Mouse (Mus musculus): ENCODE results near the gene Rasa1. TPM values are rescaled to one million over a fixed set of nuclear protein-coding genes. Genes with fewer than 3 reads are reported as not detected.
A peak's percentile ranks its signal among the peaks of the same experiment; 100 is the strongest.

Gene Rasa1
- polyA plus RNA-seq, 1 experiment: 27.3 TPM

DNA sequence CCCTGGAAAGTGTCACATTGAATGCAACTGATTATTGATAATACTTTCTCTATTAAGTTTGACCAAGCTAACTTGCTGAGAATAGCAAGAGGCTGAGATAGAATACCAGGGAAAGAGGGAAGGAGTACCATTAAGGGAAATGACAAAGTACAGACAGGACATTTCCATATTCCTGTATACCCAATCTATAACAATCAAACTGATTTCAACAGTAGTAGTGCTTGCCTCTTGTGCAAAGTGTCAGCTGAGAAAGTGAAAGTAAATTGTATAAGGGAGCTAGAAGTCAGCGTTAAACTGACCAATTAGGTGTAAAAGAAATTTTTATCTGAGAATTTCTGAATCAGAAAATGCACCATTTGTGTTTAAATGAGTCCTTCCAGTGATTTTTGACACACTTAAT, 1.7 kb upstream of the Rasa1 start:
- no peaks in the 10 kb centered on the region for H3K27me3 ChIP-seq (ENCODE audit: control insufficient read depth, insufficient read depth, insufficient read length)
- H3K4me3 ChIP-seq (ENCODE audit: insufficient read depth, poor library complexity, severe bottlenecking): peak overlapping the region; percentile 7
- peaks cover 27% of the 10 kb centered on the region for H3K79me3 ChIP-seq (ENCODE audit: low read depth)
- H3K36me3 ChIP-seq (ENCODE audit: control insufficient read depth, insufficient read depth): no peaks in the 10 kb centered on the region
- H3ac ChIP-seq (ENCODE audit: control insufficient read depth, insufficient read length, low read depth): no peak overlapping the region
- no peak for TF ChIP-seq USF1 (IDR thresholded peaks at IDR 0.05; ENCODE audit: low read depth)
- H3K79me2 ChIP-seq (ENCODE audit: control insufficient read depth, insufficient read depth): peaks cover 34% of the 10 kb centered on the region

- Histone ChIP-seq H3K79me2 (ENCODE audit: control insufficient read depth, insufficient read depth) (peaks cover 55% of the 10 kb centered on the region), H3K36me3 (ENCODE audit: control insufficient read depth, insufficient read depth) (no peaks in the 10 kb centered on the region), H3ac (ENCODE audit: control insufficient read depth, insufficient read length, low read depth) (peak overlapping the region; percentile 100), H3K79me3 (ENCODE audit: low read depth) (peaks cover 49% of the 10 kb centered on the region), H3K4me3 (ENCODE audit: insufficient read depth, poor library complexity, severe bottlenecking) (peak overlapping the region; percentile 88), H3K27me3 (ENCODE audit: control insufficient read depth, insufficient read depth, insufficient read length) (no peaks in the 10 kb centered on the region)
- TF ChIP-seq USF1 (IDR thresholded peaks at IDR 0.05; ENCODE audit: low read depth): no peak
- TF ChIP-seq CEBPB (IDR thresholded peaks at IDR 0.05; ENCODE audit: low read depth): no peak
- TF ChIP-seq MAX (IDR thresholded peaks at IDR 0.05): no peak
- TF ChIP-seq CTCF (IDR thresholded peaks at IDR 0.05; ENCODE audit: control insufficient read depth, insufficient read depth, insufficient read length): no peak
- no peak for TF ChIP-seq MYOD1 (IDR thresholded peaks at IDR 0.05; ENCODE audit: control insufficient read depth, insufficient read length, low read depth)
- TF ChIP-seq MYOG (IDR thresholded peaks at IDR 0.05; ENCODE audit: control insufficient read depth, extremely low read depth, insufficient read length): no peak
- no peak for TF ChIP-seq FOSL1 (IDR thresholded peaks at IDR 0.05; ENCODE audit: insufficient read depth, low read length, poor library complexity, severe bottlenecking)
These were observed 422 bp downstream of the Rasa1 start for GRCm38 (mm10) chr13:85288574-85288842.

DNA sequence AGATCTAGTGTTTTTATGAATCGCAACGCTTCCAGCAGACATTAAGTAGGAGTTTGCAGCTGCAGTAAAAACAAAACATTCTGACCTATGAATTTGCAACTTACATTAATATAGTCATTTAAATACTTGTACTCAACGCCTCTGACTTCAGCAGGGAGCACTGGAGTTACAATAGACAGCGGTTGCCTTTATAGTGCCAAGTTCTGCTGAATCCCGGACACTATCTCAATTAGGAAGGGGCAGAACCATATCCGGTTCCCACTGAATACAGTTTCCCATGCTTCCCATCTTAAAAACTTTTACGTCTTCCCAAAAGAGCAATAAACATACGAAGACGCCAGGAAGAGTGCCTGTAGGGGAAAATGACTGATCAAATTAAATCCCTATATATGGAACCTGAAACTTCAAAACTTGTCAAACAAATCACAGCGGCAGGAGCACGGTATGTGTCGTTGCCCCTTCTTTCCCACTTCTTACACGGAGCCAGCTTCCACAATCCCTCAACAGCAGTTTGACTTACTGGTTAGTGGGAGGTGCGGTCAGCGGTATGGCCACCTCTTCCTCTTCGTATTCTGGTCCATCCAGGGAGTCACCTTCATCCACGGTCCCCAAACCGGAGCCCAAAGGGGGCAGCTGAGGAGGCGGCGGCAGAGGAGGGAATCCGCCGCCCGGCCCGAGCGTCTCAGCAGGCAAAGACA, 905 bp downstream of the Rasa1 start:
- no peak for TF ChIP-seq CTCF (IDR thresholded peaks at IDR 0.05; ENCODE audit: control insufficient read depth, insufficient read depth, insufficient read length)
- no peak for TF ChIP-seq USF1 (IDR thresholded peaks at IDR 0.05; ENCODE audit: low read depth)
- TF ChIP-seq CEBPB (IDR thresholded peaks at IDR 0.05; ENCODE audit: low read depth): no peak
- TF ChIP-seq MAX (IDR thresholded peaks at IDR 0.05): no peak
- H3K4me3 ChIP-seq (ENCODE audit: insufficient read depth, poor library complexity, severe bottlenecking): peak overlapping the region; percentile 88
- H3K79me2 ChIP-seq (ENCODE audit: control insufficient read depth, insufficient read depth): peaks cover 60% of the 10 kb centered on the region
- no peaks in the 10 kb centered on the region for H3K27me3 ChIP-seq (ENCODE audit: control insufficient read depth, insufficient read depth, insufficient read length)
- peaks cover 53% of the 10 kb centered on the region for H3K79me3 ChIP-seq (ENCODE audit: low read depth)
- peak overlapping the region; percentile 100 for H3ac ChIP-seq (ENCODE audit: control insufficient read depth, insufficient read length, low read depth)
- no peaks in the 10 kb centered on the region for H3K36me3 ChIP-seq (ENCODE audit: control insufficient read depth, insufficient read depth)

DNA sequence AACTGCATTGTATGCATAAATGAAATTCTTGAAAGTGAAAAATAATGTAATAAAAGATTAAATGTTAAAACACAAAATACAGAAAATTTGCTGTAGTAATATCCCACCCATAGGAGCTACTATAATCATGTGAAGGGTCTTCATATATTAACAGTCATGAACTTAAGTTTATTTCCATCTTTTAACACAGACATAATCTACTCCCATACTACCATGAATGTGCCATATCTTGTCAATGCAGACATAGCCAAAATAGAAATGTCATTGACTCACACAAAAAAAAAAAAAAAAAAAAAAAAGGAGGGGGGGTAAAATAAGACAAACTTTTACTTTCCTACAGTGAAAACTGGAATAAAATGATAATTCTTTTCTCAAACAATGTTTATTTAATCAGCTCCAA, 6.3 kb downstream of the Rasa1 start:
- Histone ChIP-seq H3K36me3 (ENCODE audit: control insufficient read depth, insufficient read depth) (peaks cover 6% of the 10 kb centered on the region), H3K79me2 (ENCODE audit: control insufficient read depth, insufficient read depth) (peaks cover 100% of the 10 kb centered on the region), H3K79me3 (ENCODE audit: low read depth) (peaks cover 97% of the 10 kb centered on the region), H3ac (ENCODE audit: control insufficient read depth, insufficient read length, low read depth) (no peak overlapping the region), H3K27me3 (ENCODE audit: control insufficient read depth, insufficient read depth, insufficient read length) (no peaks in the 10 kb centered on the region), H3K4me3 (ENCODE audit: insufficient read depth, poor library complexity, severe bottlenecking) (no peak overlapping the region)
- TF ChIP-seq MYOD1 (IDR thresholded peaks at IDR 0.05; ENCODE audit: control insufficient read depth, insufficient read length, low read depth): no peak
- no peak for TF ChIP-seq MAX (IDR thresholded peaks at IDR 0.05)

DNA sequence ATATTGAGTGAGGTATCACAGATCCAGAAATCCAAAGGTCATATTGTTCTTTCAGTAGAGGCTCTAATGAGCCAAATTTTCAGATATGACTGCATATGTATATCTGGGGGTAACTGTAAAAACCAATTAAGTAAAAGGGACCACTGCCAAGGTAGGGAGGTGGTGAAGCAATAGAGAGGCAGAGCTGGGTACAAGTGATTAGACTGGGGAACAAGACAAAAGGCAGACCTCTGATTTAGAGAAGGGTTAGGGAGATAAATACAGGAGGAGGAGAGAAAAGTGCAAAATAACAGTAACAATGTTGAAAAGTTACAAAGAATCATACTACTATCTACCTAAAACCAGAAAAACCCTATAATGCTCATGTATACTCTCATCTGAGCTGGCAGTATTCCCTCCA, 10.0 kb downstream of the Rasa1 start:
- H3ac ChIP-seq (ENCODE audit: control insufficient read depth, insufficient read length, low read depth): no peak overlapping the region
- H3K27me3 ChIP-seq (ENCODE audit: control insufficient read depth, insufficient read depth, insufficient read length): no peaks in the 10 kb centered on the region
- TF ChIP-seq CEBPB (IDR thresholded peaks at IDR 0.05; ENCODE audit: low read depth): no peak
- TF ChIP-seq MYOD1 (IDR thresholded peaks at IDR 0.05; ENCODE audit: control insufficient read depth, insufficient read length, low read depth): no peak
- no peak for TF ChIP-seq FOSL1 (IDR thresholded peaks at IDR 0.05; ENCODE audit: insufficient read depth, low read length, poor library complexity, severe bottlenecking)
- no peak for TF ChIP-seq CTCF (IDR thresholded peaks at IDR 0.05; ENCODE audit: control insufficient read depth, insufficient read depth, insufficient read length)
- TF ChIP-seq USF1 (IDR thresholded peaks at IDR 0.05; ENCODE audit: low read depth): no peak
- TF ChIP-seq MAX (IDR thresholded peaks at IDR 0.05): no peak
- TF ChIP-seq MYOG (IDR thresholded peaks at IDR 0.05; ENCODE audit: control insufficient read depth, extremely low read depth, insufficient read length): no peak
- no peak overlapping the region for H3K4me3 ChIP-seq (ENCODE audit: insufficient read depth, poor library complexity, severe bottlenecking)
- H3K36me3 ChIP-seq (ENCODE audit: control insufficient read depth, insufficient read depth): peaks cover 6% of the 10 kb centered on the region
- H3K79me2 ChIP-seq (ENCODE audit: control insufficient read depth, insufficient read depth): peaks cover 100% of the 10 kb centered on the region
- H3K79me3 ChIP-seq (ENCODE audit: low read depth): peaks cover 98% of the 10 kb centered on the region

DNA sequence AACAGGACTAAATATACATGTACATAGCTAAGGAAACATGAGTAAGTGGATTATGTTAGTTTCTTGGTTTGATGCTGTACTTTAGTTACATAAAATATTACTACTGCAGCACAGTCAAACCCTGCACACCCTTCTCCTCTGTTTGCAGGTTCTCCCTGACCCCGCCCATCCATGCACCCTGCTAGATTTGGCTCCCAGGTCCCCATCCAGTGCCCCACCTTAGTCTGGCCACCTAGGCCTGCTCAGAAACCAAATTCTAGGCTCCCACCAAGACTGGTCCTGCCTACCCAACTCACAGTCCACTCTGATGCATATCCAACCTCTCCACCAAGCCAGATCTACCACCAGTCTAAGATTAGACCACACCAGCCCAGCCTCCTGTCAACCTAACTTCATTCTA, 14.4 kb downstream of the Rasa1 start:
- Histone ChIP-seq H3K27me3 (ENCODE audit: control insufficient read depth, insufficient read depth, insufficient read length) (no peaks in the 10 kb centered on the region), H3ac (ENCODE audit: control insufficient read depth, insufficient read length, low read depth) (no peak overlapping the region), H3K36me3 (ENCODE audit: control insufficient read depth, insufficient read depth) (peaks cover 1% of the 10 kb centered on the region), H3K4me3 (ENCODE audit: insufficient read depth, poor library complexity, severe bottlenecking) (no peak overlapping the region), H3K79me3 (ENCODE audit: low read depth) (peaks cover 92% of the 10 kb centered on the region), H3K79me2 (ENCODE audit: control insufficient read depth, insufficient read depth) (peaks cover 100% of the 10 kb centered on the region)
- TF ChIP-seq MYOD1 (IDR thresholded peaks at IDR 0.05; ENCODE audit: control insufficient read depth, insufficient read length, low read depth) (no peak), CTCF (IDR thresholded peaks at IDR 0.05; ENCODE audit: control insufficient read depth, insufficient read depth, insufficient read length) (no peak), USF1 (IDR thresholded peaks at IDR 0.05; ENCODE audit: low read depth) (no peak), MYOG (IDR thresholded peaks at IDR 0.05; ENCODE audit: control insufficient read depth, extremely low read depth, insufficient read length) (no peak), FOSL1 (IDR thresholded peaks at IDR 0.05; ENCODE audit: insufficient read depth, low read length, poor library complexity, severe bottlenecking) (no peak), CEBPB (IDR thresholded peaks at IDR 0.05; ENCODE audit: low read depth) (no peak), MAX (IDR thresholded peaks at IDR 0.05) (no peak)
